Mouse (Mus musculus): Measurements from ENCODE around the gene Nr2f1.

The Nr2f1 gene

GRCm38 (mm10) chr13:78180261-78180660 is 19.3 kb downstream of the Nr2f1 start:
- no peak for DNase-seq (ENCODE audit: extremely low read depth, low read depth, low spot score)

- DNase-seq (ENCODE audit: extremely low read depth, low read depth, low spot score): no peak
Measured at GRCm38 (mm10) chr13:78179312-78180097, 20.1 kb downstream of the Nr2f1 start.

DNA sequence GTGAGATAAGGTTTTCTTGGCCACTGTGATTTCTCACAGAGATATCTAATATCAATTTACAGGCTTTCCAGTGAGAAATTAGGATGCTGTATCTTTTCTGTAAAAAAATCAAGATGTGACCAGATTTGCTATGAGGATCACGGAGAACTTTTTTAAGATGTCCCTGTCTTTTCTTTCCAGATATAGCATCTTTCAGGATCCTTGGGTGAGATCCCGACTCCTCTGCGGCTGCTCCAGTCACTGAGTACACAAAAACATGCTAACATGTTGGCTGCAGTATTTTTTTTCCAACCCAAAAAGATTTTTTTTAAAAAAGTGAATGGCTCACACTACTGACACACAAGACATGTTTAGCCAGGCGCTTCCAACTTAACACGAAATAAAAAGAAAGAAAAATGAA is 20.8 kb downstream of the Nr2f1 start:
- DNase-seq (ENCODE audit: extremely low read depth, low read depth, low spot score): no peak

DNA sequence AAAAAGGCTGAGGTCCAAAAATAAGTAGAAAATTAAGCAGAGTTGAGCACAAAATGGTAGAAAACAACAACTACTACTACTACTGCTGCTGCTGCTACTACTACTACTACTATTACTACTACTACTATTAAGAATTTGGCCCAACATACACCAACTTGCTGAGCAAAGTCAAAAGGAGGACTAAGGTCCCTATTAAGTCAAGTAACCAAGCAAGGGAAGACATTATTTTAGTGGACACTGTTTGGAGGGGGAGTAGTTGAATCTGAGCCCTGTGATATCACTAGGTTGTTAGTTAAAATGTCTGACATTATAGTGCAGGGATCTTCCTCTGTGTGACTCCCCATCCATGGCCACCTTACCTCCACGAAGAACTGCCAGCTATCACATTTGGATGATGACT is 21.5 kb downstream of the Nr2f1 start:
- DNase-seq (ENCODE audit: extremely low read depth, low read depth, low spot score): no peak

DNA sequence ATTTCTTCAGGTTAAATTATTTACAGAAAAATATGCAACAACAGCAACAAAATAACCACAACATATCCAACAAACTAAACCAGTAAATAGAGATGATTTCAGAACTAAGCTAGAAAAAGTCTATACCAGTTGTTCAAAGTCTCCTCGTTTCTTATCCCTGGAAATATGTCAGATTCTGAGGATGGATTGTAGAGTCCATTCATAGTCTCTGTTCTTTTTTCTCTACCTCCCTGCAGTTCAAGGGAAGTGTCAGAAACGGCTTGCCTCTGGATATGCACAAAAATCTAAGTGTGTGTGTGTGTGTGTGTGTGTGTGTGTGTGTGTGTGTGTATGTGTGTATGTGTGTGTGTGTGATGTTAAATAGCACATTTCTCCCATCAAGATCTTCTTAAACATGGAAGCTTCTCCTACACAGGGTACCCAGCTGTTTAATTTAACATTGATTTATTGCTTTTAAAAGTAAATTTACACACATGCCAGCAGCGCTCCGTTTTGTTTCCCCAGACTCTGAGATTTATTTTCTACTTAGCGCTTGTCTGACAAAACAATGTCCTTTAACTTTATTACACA is 22.1 kb downstream of the Nr2f1 start:
- DNase-seq (ENCODE audit: extremely low read depth, low read depth, low spot score): no peak

DNA sequence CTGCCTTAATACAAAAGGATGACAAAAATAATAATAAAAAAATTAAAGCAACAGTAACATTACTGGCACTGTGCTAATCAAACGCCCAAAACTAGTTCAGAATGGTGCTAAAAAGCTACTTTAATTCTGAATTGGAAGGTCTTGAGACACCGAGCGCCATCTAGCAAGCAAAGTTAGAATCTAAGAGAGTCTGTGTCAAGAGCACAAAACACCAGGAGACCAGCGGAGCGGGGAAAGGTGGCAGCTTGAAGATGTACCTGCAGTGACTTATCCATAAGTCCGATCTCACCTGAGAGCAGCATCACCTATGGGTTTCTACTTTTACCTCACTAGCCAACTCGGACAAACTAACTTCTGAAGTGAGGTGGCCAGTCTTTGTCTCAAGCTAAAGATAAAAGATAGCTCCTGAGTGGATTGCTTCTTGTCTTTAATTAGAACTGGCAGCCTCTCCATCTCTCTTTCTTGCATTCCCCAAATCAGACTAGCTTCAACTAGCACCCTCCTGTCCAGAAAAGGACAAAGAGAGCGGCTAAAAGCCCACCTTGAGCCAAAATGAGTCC is 23.7 kb downstream of the Nr2f1 start:
- no peak for DNase-seq (ENCODE audit: extremely low read depth, low read depth, low spot score)

DNA sequence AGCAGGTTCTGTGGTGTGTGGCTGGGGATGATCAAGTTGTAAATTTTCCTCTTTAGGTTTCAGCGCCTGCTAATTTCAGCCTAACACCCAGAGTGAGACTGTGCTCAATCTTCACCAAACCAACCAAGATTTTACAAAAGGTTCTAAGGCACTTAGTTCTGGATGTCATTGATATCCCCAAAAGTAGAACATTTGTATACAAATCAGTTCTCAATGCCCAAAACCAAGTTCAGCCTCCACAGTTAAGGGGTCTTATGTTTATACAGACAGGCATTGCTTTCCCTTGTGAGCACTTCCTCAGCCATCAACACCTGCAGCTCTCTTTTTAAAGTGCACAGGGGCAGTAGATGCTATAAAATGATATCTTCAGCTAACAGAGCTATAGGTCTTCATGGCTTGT is 24.7 kb downstream of the Nr2f1 start:
- no peak for DNase-seq (ENCODE audit: extremely low read depth, low read depth, low spot score)

GRCm38 (mm10) chr13:78174191-78174590 is 25.4 kb downstream of the Nr2f1 start:
- no peak for DNase-seq (ENCODE audit: extremely low read depth, low read depth, low spot score)

DNA sequence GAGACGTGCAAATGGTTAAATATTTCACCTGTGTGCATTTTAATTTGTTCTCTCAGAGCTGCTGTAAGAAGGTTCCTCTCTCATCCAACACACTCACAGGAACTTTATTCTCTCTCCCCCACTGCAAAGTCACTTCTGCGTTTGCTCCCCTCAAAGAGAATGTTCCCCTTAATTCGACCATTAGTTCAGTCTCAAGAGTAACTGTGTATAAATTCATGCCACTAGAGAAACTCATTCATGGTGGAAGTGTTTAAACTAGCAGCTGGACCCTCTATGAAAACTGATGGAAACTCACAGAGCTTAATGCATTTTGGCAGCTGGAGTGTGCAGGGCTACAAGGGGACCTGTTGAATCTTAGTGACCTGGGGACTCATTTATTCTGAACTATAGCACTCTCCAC is 26.7 kb downstream of the Nr2f1 start:
- no peak for DNase-seq (ENCODE audit: extremely low read depth, low read depth, low spot score)

DNA sequence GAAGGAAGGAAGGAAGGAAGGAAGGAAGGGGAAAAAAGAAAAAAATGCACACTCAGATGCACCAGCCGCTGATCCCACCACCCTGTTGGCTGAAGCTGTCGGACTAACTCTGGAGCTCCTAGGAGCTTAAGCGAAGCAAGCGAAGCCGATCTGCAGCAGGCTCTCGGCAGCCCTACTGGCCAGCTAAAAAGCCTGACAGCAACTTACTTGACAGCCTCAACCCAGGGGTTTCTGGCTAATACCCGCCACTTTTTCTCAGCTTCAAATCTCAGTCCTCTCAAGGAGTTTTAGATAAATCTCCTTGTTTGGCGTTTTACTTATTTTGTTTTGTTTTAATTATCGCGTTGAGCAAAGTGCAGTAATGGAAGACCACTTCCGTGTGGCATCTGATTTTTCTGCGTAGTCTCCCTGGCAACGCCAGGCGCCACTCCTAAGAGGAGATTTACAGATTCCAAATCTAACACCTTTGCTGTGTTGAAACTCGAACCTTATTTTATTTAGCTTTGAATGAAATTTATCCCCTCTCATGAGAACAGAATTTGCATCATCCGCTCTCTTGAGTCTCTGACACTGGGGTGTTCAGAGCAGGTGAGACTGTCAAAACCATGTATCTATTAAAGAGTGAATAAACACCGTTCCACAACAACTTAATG is 27.4 kb downstream of the Nr2f1 start:
- no peak for DNase-seq (ENCODE audit: extremely low read depth, low read depth, low spot score)

DNA sequence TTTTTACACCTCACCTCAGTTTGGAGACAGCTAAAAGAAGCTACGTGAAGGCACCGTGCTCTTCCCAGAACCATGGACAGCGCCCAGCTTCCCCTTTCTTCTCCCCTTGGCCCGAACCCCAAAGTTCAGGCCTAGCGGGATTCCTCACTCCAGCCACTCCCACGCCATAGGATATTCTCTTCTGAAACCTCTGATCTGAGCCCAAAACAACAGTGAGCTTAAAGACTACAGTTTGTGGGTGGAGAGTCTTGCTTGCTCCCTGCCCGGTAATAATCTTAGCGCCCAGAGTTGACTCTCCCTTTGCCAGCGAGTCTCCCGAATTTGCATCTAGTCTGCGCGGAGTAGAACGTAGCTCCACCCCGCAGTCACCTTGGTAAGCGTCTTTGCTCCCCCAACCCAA is 28.2 kb downstream of the Nr2f1 start:
- no peak for DNase-seq (ENCODE audit: extremely low read depth, low read depth, low spot score)

DNA sequence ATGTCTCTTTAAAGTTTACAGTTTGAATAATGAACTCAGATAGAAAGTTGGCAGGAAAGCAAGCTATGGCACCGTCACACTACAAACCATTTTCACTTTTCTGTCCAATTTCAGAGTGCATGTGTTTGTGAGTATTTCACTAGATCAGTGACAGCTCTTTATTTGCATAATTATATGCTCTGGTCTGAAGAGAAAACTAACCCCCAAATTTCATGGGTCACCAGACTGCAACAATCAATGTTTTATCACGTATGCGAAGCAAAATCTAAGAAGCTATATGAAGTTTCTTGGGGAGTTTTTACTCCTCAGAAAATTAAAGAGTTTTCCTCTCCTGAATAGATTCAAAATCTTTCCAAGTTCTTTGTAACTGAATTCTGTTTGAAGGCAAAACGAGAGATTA is 31.4 kb downstream of the Nr2f1 start:
- no peak for DNase-seq (ENCODE audit: extremely low read depth, low read depth, low spot score)

- DNase-seq (ENCODE audit: extremely low read depth, low read depth, low spot score): no peak
Measured at GRCm38 (mm10) chr13:78164941-78165340, 34.6 kb downstream of the Nr2f1 start.

DNA sequence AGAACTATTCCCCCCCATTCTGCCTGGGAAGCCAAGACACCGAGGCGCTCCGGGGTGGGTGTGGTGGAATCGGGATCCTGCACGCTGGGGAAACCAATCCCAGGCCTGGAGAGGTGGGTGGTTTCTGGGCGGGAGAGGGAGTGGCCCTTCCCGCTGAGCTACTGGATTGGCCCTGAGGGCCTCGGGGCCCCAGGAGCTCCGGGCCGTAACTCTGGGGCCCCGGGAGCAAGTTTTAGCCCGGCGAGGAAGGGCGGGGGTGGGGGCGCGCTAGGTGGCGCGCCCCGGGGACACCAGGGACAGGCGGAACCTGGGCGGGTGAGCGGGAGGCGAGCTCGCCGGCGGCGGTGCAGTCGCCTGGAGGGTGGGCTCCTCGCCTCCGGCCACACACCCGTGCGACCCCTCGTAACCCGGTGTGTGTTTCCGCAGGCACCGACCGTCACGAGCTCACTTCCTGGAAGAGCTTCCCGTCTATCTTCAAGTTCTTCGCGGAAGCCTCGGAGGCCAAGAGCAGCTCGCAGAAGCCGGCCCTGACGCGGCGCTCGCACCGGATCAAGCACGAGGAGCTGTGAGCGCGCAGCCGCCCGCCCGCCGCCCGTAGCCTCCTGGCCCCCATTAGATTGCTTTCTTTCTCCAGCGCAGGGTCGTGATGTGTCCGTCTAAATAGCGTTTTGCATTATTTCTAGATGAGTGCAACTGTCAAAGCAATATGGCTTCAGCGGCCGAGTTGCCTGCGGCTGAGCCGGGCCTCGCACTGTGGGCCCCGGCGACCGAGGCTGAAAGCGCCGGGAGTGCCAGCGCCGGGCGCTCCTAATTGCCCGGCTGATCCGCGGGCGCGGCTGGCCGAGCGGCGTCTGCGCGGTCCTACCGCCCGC is 36.2 kb downstream of the Nr2f1 start:
- DNase-seq (ENCODE audit: extremely low read depth, low read depth, low spot score): no peak

DNA sequence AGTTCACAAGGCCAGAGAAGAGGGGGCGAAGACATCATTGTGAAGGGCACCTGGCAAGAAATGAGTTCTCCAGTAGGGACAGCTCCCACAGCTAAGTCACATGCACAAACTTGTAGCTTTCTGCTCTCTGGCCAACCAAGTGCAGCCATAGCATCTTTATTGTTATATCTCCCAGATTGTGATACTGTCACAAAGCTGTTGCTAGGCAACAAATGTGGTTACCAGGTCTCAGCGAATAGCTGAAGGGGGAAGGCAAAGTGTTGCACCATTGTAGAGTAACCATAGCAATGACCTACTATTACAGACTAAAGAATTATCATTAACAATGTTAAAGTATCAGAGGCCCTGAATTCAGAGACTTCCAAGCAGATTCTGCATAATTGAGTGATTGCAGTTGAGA is 37.4 kb downstream of the Nr2f1 start:
- no peak for DNase-seq (ENCODE audit: extremely low read depth, low read depth, low spot score)

GRCm38 (mm10) chr13:78157465-78157864 is 42.1 kb downstream of the Nr2f1 start:
- no peak for DNase-seq (ENCODE audit: extremely low read depth, low read depth, low spot score)
